Mouse (Mus musculus) heart, adult 2 months (tissue): ENCODE results near the gene Bach2.

Experiments used
- CTCF ChIP-seq: fragments of 200-600 bp; IDR thresholded peaks from 2 replicates; pipeline ENCODE4 v1.8.1; 2022; ENCODE audit warnings: antibody characterized with exemption, mild to moderate bottlenecking, moderate library complexity
- EP300 ChIP-seq: fragments of 200-500 bp; IDR thresholded peaks from 2 replicates; pipeline ENCODE4 v1.6.1; 2011; ENCODE audit warnings: low read depth, low read length, control low read depth; ENCODE audit not compliant: insufficient read depth
- POLR2A ChIP-seq: fragments of 200-500 bp; IDR thresholded peaks from 2 replicates; pipeline ENCODE4 v1.6.1; 2011; ENCODE audit warnings: mild to moderate bottlenecking, low read depth, low read length, control low read depth; ENCODE audit not compliant: insufficient read depth

- TF ChIP-seq CTCF: no peak
- no peak for TF ChIP-seq EP300
- TF ChIP-seq POLR2A: no peak
Observed at GRCm38 (mm10) chr4:32299970-32300369, 61.4 kb downstream of the Bach2 start.
